9 mouse cellular contexts compared by ENCODE assay signal in the genomic region with DNA sequence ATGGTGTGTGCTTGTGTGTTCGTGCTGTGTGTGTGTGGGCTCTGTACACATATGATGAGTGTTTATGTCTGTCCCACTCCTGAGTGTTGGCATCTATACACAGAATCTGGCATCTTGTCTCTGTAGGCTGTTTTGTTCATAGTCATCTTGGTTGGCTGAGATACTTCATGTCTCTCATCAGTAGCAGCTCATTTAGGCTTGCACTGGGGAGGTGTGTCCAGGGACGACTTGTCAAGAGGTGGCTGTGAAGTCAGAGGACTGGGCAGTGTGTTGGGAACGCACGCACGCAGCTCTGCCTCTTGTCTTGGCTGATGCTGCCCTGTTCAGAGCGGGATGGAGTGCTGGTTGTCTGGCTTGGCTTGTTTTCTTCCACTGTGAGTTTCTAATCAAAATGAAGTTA. TPM values are rescaled to one million over a fixed set of nuclear protein-coding genes. Genes with fewer than 3 reads are reported as not detected.
DNase-seq lines count a peak whose midpoint lies in the region; ATAC-seq lines count a peak whose summit lies in the region.
"Had no signal": no experiment of that assay in that cellular context is flagged by ENCODE, and none has a peak within 500 bp of the region (broad histone marks: within the 10 kb centered on the region; RNA-seq: fewer than 3 reads in every experiment).

No protein-coding gene starts in this region.

- no peaks in the 10 kb centered on the region for H3K9me3 ChIP-seq in heart, embryonic 15.5 days (replicated peaks)
- H3K9me3 ChIP-seq in limb, embryonic 12.5 days: no peaks in the 10 kb centered on the region
- no peaks in the 10 kb centered on the region for H3K9me3 ChIP-seq in limb, embryonic 10.5 days (replicated peaks)
- no peaks in the 10 kb centered on the region for H3K9me3 ChIP-seq in limb, embryonic 15.5 days

- no peak for DNase-seq in heart, adult 9 months (ENCODE audit: low spot score in 2 of 2)
- DNase-seq in limb, embryonic 10.5 days (ENCODE audit: low spot score): no peak
- DNase-seq in lung, postnatal 36 days: peak; percentile 68
- no peak for DNase-seq in spleen, postnatal 4 days (ENCODE audit: low spot score in 2 of 2)
- DNase-seq: kidney, adult 8-10 months; thymus, postnatal 4 days had no signal

- no peaks in the 10 kb centered on the region for H3K36me3 ChIP-seq in heart, embryonic 15.5 days
- H3K36me3 ChIP-seq in limb, embryonic 12.5 days: no peaks in the 10 kb centered on the region
- H3K36me3 ChIP-seq in limb, embryonic 10.5 days: peaks cover 4% of the 10 kb centered on the region
- no peaks in the 10 kb centered on the region for H3K36me3 ChIP-seq in limb, embryonic 15.5 days

- no peak overlapping the region for H3K9ac ChIP-seq in heart, embryonic 15.5 days
- H3K9ac ChIP-seq in limb, embryonic 12.5 days (replicated peaks): no peak overlapping the region
- no peak overlapping the region for H3K9ac ChIP-seq in limb, embryonic 15.5 days

- no peak overlapping the region for H3K4me3 ChIP-seq in heart, embryonic 15.5 days
- H3K4me3 ChIP-seq in limb, embryonic 12.5 days (replicated peaks): no peak overlapping the region
- H3K4me3 ChIP-seq in limb, embryonic 10.5 days: no peak overlapping the region
- no peak overlapping the region for H3K4me3 ChIP-seq in limb, embryonic 15.5 days

- ATAC-seq in heart, embryonic 15.5 days (replicated peaks; ENCODE audit: insufficient number of reproducible peaks, insufficient read depth, low FRiP score, low read depth): peak; percentile 58; the same call in 1 of the 2 replicates
- ATAC-seq in limb, embryonic 12.5 days (ENCODE audit: insufficient number of reproducible peaks, insufficient read depth, low FRiP score, low TSS enrichment, low read depth): no peak
- no peak for ATAC-seq in limb, embryonic 15.5 days (ENCODE audit: insufficient number of reproducible peaks, low FRiP score, low TSS enrichment, low read depth)

- peak overlapping the region; percentile 37 for H3K27ac ChIP-seq in heart, embryonic 15.5 days
- peak overlapping the region; percentile 56; the same call in 1 of the 2 replicates for H3K27ac ChIP-seq in limb, embryonic 12.5 days
- H3K27ac ChIP-seq in limb, embryonic 10.5 days: no peak overlapping the region
- 0 out of 2 replicates have a peak overlapping the region, but pooled peaks have one; percentile 63 for H3K27ac ChIP-seq in limb, embryonic 15.5 days

- peaks cover 37% of the 10 kb centered on the region for H3K4me1 ChIP-seq in heart, embryonic 15.5 days (replicated peaks)
- peaks cover 65% of the 10 kb centered on the region for H3K4me1 ChIP-seq in limb, embryonic 12.5 days (replicated peaks)
- H3K4me1 ChIP-seq in limb, embryonic 10.5 days: peaks cover 54% of the 10 kb centered on the region
- H3K4me1 ChIP-seq in limb, embryonic 15.5 days: peaks cover 45% of the 10 kb centered on the region

- WGBS in heart, embryonic 15.5 days: 45% methylated on average over 6 of the region's 6 CpGs
- WGBS in limb, embryonic 12.5 days: 74% methylated on average over 6 of the region's 6 CpGs
- 66% methylated on average over 6 of the region's 6 CpGs for WGBS in limb, embryonic 10.5 days
- 78% methylated on average over 6 of the region's 6 CpGs for whole genome bisulfite sequencing in limb, embryonic 15.5 days

- H3K27me3 ChIP-seq in heart, embryonic 15.5 days: no peaks in the 10 kb centered on the region
- H3K27me3 ChIP-seq in limb, embryonic 12.5 days: no peaks in the 10 kb centered on the region
- H3K27me3 ChIP-seq in limb, embryonic 10.5 days (ENCODE audit: low read depth, poor library complexity, severe bottlenecking): no peaks in the 10 kb centered on the region
- no peaks in the 10 kb centered on the region for H3K27me3 ChIP-seq in limb, embryonic 15.5 days

- no peak overlapping the region for H3K4me2 ChIP-seq in heart, embryonic 15.5 days
- no peak overlapping the region for H3K4me2 ChIP-seq in limb, embryonic 12.5 days
- no peak overlapping the region for H3K4me2 ChIP-seq in limb, embryonic 15.5 days

RNA-seq across cellular contexts. Expression of a gene that starts 39.3 kb away (rescaled TPM):
- polyA plus RNA-seq in heart, embryonic 15.5 days (2015; fragmentation: Nextera tagmentation; extraction: Ambion mirVana): 44.7 and 55.3 TPM in 2 replicates
- polyA plus RNA-seq in limb, embryonic 12.5 days (2016; fragmentation: Nextera tagmentation; extraction: Ambion mirVana): 56.7 and 64.3 TPM in 2 replicates
- 35.0 and 43.7 TPM in 2 replicates for polyA plus RNA-seq in limb, embryonic 10.5 days (2016; fragmentation: Nextera tagmentation; extraction: Ambion mirVana)
- polyA plus RNA-seq in limb, embryonic 15.5 days (2015; fragmentation: Nextera tagmentation; extraction: Ambion mirVana): 50.2 and 53.1 TPM in 2 replicates
